Mouse (Mus musculus) liver, adult 2 months (tissue): ENCODE measurements around the gene Sqor.

Source experiments
- CTCF ChIP-seq: fragments of 200-500 bp; IDR thresholded peaks from 2 replicates; pipeline ENCODE4 v1.5.1; 2011; ENCODE audit warnings: low read depth, low read length, control low read depth
- POLR2A ChIP-seq: fragments of 200-500 bp; IDR thresholded peaks from 2 replicates; pipeline ENCODE4 v1.6.1; 2011; ENCODE audit warnings: low read length, control low read depth; ENCODE audit not compliant: insufficient read depth; ENCODE audit errors: extremely low read depth

- TF ChIP-seq POLR2A = no peak
- no peak for TF ChIP-seq CTCF
Measured at GRCm38 (mm10) chr2:122806040-122806439, 41.0 kb downstream of the Sqor start.
